Mouse (Mus musculus): ENCODE results near the gene Eepd1. TPM values are rescaled to one million over a fixed set of nuclear protein-coding genes. Genes with fewer than 3 reads are reported as not detected.

Eepd1 gene
- polyA plus RNA-seq, 1 experiment from 2014 or later = 9.2 TPM

GRCm38 (mm10) chr9:25531627-25532026, 50.3 kb downstream of the Eepd1 start:
- H3K27me3 ChIP-seq (ENCODE audit: control insufficient read depth, insufficient read depth, low read length) = no peaks in the 10 kb centered on the region
- H3K9ac ChIP-seq (ENCODE audit: low read length) = no peak overlapping the region
- H3K4me2 ChIP-seq (ENCODE audit: low read depth, low read length, severe bottlenecking) = no peak overlapping the region
- H3K9me3 ChIP-seq (ENCODE audit: control insufficient read depth, low read length) = no peaks in the 10 kb centered on the region
- H3K4me3 ChIP-seq (ENCODE audit: low read depth, low read length) = no peak overlapping the region
- 0 out of 2 replicates have a peak, but pooled peaks cover 2% of the 10 kb centered on the region for H3K4me1 ChIP-seq (replicated peaks; ENCODE audit: control insufficient read depth, insufficient read depth, low read length)
- H3K36me3 ChIP-seq (ENCODE audit: control insufficient read depth, insufficient read depth, low read length) = no peaks in the 10 kb centered on the region
- H3K27ac ChIP-seq (ENCODE audit: low read depth, low read length) = no peak overlapping the region
- ATAC-seq (replicated peaks; ENCODE audit: low FRiP score) = no peak
- WGBS = 51% methylated on average over 1 of the region's 1 CpGs
- no peak for DNase-seq (ENCODE audit: low spot score)

GRCm38 (mm10) chr9:25532105-25532504, 50.8 kb downstream of the Eepd1 start:
- no peaks in the 10 kb centered on the region for H3K36me3 ChIP-seq (ENCODE audit: control insufficient read depth, insufficient read depth, low read length)
- no peaks in the 10 kb centered on the region for H3K9me3 ChIP-seq (ENCODE audit: control insufficient read depth, low read length)
- H3K27ac ChIP-seq (ENCODE audit: low read depth, low read length) = no peak overlapping the region
- no peak overlapping the region for H3K4me3 ChIP-seq (ENCODE audit: low read depth, low read length)
- 75% methylated on average over 3 of the region's 3 CpGs for WGBS
- no peaks in the 10 kb centered on the region for H3K27me3 ChIP-seq (ENCODE audit: control insufficient read depth, insufficient read depth, low read length)
- no peak for ATAC-seq (replicated peaks; ENCODE audit: low FRiP score)
- no peak for DNase-seq (ENCODE audit: low spot score)
- H3K4me2 ChIP-seq (ENCODE audit: low read depth, low read length, severe bottlenecking) = no peak overlapping the region
- 0 out of 2 replicates have a peak, but pooled peaks cover 2% of the 10 kb centered on the region for H3K4me1 ChIP-seq (replicated peaks; ENCODE audit: control insufficient read depth, insufficient read depth, low read length)
- no peak overlapping the region for H3K9ac ChIP-seq (ENCODE audit: low read length)

DNA sequence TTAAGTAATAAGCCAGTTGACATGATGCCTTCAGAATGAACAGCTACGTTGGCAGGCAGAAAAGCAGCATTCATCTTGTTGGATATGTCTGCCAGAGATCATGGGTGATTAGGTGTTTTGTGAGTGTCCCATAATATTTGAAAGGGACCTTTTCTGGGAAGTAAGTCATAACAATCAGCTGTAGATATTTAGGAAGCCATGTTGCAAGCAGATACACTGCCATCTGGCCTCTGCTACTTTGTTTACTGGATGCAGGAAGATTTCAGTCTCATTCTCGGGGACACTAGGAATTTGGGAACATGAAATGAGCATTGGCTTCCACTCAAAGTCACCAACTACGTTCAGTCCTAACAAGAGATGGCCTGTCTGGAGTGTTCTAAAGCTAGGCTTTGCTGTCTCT, 54.1 kb downstream of the Eepd1 start:
- H3K4me1 ChIP-seq (replicated peaks; ENCODE audit: control insufficient read depth, insufficient read depth, low read length) = 0 out of 2 replicates have a peak, but pooled peaks cover 2% of the 10 kb centered on the region
- no peaks in the 10 kb centered on the region for H3K36me3 ChIP-seq (ENCODE audit: control insufficient read depth, insufficient read depth, low read length)
- 76% methylated on average over 3 of the region's 3 CpGs for WGBS
- no peaks in the 10 kb centered on the region for H3K9me3 ChIP-seq (ENCODE audit: control insufficient read depth, low read length)
- ATAC-seq (replicated peaks; ENCODE audit: low FRiP score) (no peak), DNase-seq (ENCODE audit: low spot score) (no peak)
- no peak overlapping the region for H3K27ac ChIP-seq (ENCODE audit: low read depth, low read length)
- no peak overlapping the region for H3K9ac ChIP-seq (ENCODE audit: low read length)
- H3K27me3 ChIP-seq (ENCODE audit: control insufficient read depth, insufficient read depth, low read length) = no peaks in the 10 kb centered on the region
- no peak overlapping the region for H3K4me3 ChIP-seq (ENCODE audit: low read depth, low read length)
- H3K4me2 ChIP-seq (ENCODE audit: low read depth, low read length, severe bottlenecking) = no peak overlapping the region

DNA sequence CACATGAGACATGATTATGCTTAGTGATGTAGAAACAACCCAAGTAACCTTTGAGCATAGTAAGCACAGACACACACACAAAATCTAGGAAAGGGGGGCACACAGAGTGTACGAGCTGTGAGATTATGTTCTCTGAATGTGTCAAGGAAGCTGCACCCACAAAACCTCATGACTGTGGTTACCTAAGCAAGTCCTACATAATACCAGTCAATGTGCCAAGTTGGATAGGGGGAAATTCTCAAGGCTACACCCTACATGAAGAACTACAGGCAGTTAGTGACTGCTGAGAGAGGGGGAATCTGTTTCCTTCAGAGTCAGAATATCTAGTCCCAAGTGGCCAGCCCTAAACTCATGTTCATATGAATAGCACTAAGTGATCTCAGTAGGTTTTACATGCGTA, 58.1 kb downstream of the Eepd1 start:
- no peak overlapping the region for H3K27ac ChIP-seq (ENCODE audit: low read depth, low read length)
- H3K27me3 ChIP-seq (ENCODE audit: control insufficient read depth, insufficient read depth, low read length) = no peaks in the 10 kb centered on the region
- H3K36me3 ChIP-seq (ENCODE audit: control insufficient read depth, insufficient read depth, low read length) = no peaks in the 10 kb centered on the region
- H3K9ac ChIP-seq (ENCODE audit: low read length) = no peak overlapping the region
- no peak overlapping the region for H3K4me2 ChIP-seq (ENCODE audit: low read depth, low read length, severe bottlenecking)
- no peak for ATAC-seq (replicated peaks; ENCODE audit: low FRiP score)
- 88% methylated on average over 2 of the region's 2 CpGs for WGBS
- H3K9me3 ChIP-seq (ENCODE audit: control insufficient read depth, low read length) = no peaks in the 10 kb centered on the region
- no peak for DNase-seq (ENCODE audit: low spot score)
- H3K4me1 ChIP-seq (replicated peaks; ENCODE audit: control insufficient read depth, insufficient read depth, low read length) = no peaks in the 10 kb centered on the region
- H3K4me3 ChIP-seq (ENCODE audit: low read depth, low read length) = no peak overlapping the region

GRCm38 (mm10) chr9:25541355-25541754, 60.0 kb downstream of the Eepd1 start:
- no peaks in the 10 kb centered on the region for H3K27me3 ChIP-seq (ENCODE audit: control insufficient read depth, insufficient read depth, low read length)
- ATAC-seq (replicated peaks; ENCODE audit: low FRiP score) (no peak), DNase-seq (ENCODE audit: low spot score) (no peak)
- 84% methylated on average over 4 of the region's 4 CpGs for WGBS
- no peak overlapping the region for H3K27ac ChIP-seq (ENCODE audit: low read depth, low read length)
- H3K9me3 ChIP-seq (ENCODE audit: control insufficient read depth, low read length) = no peaks in the 10 kb centered on the region
- no peaks in the 10 kb centered on the region for H3K4me1 ChIP-seq (replicated peaks; ENCODE audit: control insufficient read depth, insufficient read depth, low read length)
- H3K4me3 ChIP-seq (ENCODE audit: low read depth, low read length) = no peak overlapping the region
- H3K9ac ChIP-seq (ENCODE audit: low read length) = no peak overlapping the region
- H3K4me2 ChIP-seq (ENCODE audit: low read depth, low read length, severe bottlenecking) = no peak overlapping the region
- no peaks in the 10 kb centered on the region for H3K36me3 ChIP-seq (ENCODE audit: control insufficient read depth, insufficient read depth, low read length)

- DNase-seq (ENCODE audit: low spot score) (no peak), ATAC-seq (replicated peaks; ENCODE audit: low FRiP score) (no peak)
These were observed 63.9 kb downstream of the Eepd1 start for GRCm38 (mm10) chr9:25545212-25545611.

DNA sequence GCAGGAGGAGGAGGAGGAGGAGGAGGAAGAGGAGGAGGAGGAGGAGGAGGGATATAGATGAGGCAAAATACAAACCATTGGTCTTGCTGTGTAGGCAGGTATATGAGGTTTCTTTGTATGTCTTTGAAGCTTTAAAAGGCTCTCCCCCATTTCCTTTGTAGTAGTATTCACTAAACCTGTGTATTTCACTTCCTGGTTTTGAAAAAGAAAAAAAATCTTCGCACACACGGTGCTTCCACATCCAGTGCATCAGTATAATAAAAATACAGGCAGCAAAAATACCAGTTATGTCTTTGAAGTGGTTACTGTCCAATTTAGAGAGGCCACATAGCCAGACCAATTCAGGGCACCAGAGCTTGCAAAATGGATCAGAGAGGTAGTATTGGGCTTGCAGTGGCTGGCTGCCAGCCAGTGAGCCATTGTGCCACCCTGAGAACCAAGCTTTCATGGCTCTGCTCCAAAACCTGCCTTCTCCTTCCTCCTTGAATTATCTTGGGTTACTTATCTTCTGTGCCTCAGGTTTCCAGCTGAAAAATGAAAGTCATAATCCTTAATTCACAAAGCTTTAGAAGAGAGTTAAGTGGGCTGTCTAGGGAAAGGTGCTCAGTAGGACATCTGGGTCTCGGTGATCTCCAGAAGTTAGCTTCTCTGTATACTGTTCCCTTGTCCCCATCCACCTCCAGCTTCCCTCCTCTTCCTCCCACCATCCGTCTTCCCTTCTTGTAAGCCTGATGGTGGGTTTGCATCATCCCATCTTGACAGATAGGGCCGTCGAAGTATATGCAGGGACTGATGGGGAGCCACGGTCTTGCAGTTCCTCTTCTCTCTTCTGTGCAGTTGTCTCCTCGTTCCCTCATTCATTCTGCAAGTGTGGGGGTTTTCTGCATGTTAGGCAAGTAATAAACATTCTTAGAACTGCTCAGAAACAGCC, 68.0 kb downstream of the Eepd1 start:
- DNase-seq (ENCODE audit: low spot score) = no peak
- no peak for ATAC-seq (replicated peaks; ENCODE audit: low FRiP score)
- 88% methylated on average over 8 of the region's 8 CpGs for WGBS

More at GRCm38 (mm10) chr9:25545212-25545611, 63.9 kb downstream of the Eepd1 start:
- Histone ChIP-seq H3K27ac (ENCODE audit: low read depth, low read length) (no peak overlapping the region), H3K9ac (ENCODE audit: low read length) (no peak overlapping the region), H3K27me3 (ENCODE audit: control insufficient read depth, insufficient read depth, low read length) (no peaks in the 10 kb centered on the region), H3K9me3 (ENCODE audit: control insufficient read depth, low read length) (no peaks in the 10 kb centered on the region), H3K4me2 (ENCODE audit: low read depth, low read length, severe bottlenecking) (no peak overlapping the region), H3K36me3 (ENCODE audit: control insufficient read depth, insufficient read depth, low read length) (no peaks in the 10 kb centered on the region), H3K4me3 (ENCODE audit: low read depth, low read length) (no peak overlapping the region), H3K4me1 (replicated peaks; ENCODE audit: control insufficient read depth, insufficient read depth, low read length) (no peaks in the 10 kb centered on the region)
- whole genome bisulfite sequencing = 88% methylated on average over 2 of the region's 2 CpGs

GRCm38 (mm10) chr9:25550196-25550595, 68.8 kb downstream of the Eepd1 start:
- no peak for ATAC-seq (replicated peaks; ENCODE audit: low FRiP score)
- Histone ChIP-seq H3K9ac (ENCODE audit: low read length) (no peak overlapping the region), H3K27me3 (ENCODE audit: control insufficient read depth, insufficient read depth, low read length) (no peaks in the 10 kb centered on the region), H3K9me3 (ENCODE audit: control insufficient read depth, low read length) (no peaks in the 10 kb centered on the region), H3K27ac (ENCODE audit: low read depth, low read length) (no peak overlapping the region), H3K4me1 (replicated peaks; ENCODE audit: control insufficient read depth, insufficient read depth, low read length) (no peaks in the 10 kb centered on the region), H3K36me3 (ENCODE audit: control insufficient read depth, insufficient read depth, low read length) (no peaks in the 10 kb centered on the region), H3K4me3 (ENCODE audit: low read depth, low read length) (no peak overlapping the region), H3K4me2 (ENCODE audit: low read depth, low read length, severe bottlenecking) (no peak overlapping the region)
- 83% methylated on average over 7 of the region's 7 CpGs for WGBS
- no peak for DNase-seq (ENCODE audit: low spot score)

More for the DNA sequence above, 68.0 kb downstream of the Eepd1 start:
- H3K4me3 ChIP-seq (ENCODE audit: low read depth, low read length) = no peak overlapping the region
- H3K27me3 ChIP-seq (ENCODE audit: control insufficient read depth, insufficient read depth, low read length) = no peaks in the 10 kb centered on the region
- H3K27ac ChIP-seq (ENCODE audit: low read depth, low read length) = no peak overlapping the region
- H3K36me3 ChIP-seq (ENCODE audit: control insufficient read depth, insufficient read depth, low read length) = no peaks in the 10 kb centered on the region
- H3K9me3 ChIP-seq (ENCODE audit: control insufficient read depth, low read length) = no peaks in the 10 kb centered on the region
- no peaks in the 10 kb centered on the region for H3K4me1 ChIP-seq (replicated peaks; ENCODE audit: control insufficient read depth, insufficient read depth, low read length)
- H3K4me2 ChIP-seq (ENCODE audit: low read depth, low read length, severe bottlenecking) = no peak overlapping the region
- H3K9ac ChIP-seq (ENCODE audit: low read length) = no peak overlapping the region

- no peak for ATAC-seq (replicated peaks; ENCODE audit: low FRiP score)
- Histone ChIP-seq H3K4me3 (ENCODE audit: low read depth, low read length) (no peak overlapping the region), H3K4me1 (replicated peaks; ENCODE audit: control insufficient read depth, insufficient read depth, low read length) (no peaks in the 10 kb centered on the region), H3K9ac (ENCODE audit: low read length) (no peak overlapping the region), H3K9me3 (ENCODE audit: control insufficient read depth, low read length) (no peaks in the 10 kb centered on the region), H3K4me2 (ENCODE audit: low read depth, low read length, severe bottlenecking) (no peak overlapping the region), H3K27me3 (ENCODE audit: control insufficient read depth, insufficient read depth, low read length) (no peaks in the 10 kb centered on the region), H3K27ac (ENCODE audit: low read depth, low read length) (no peak overlapping the region), H3K36me3 (ENCODE audit: control insufficient read depth, insufficient read depth, low read length) (no peaks in the 10 kb centered on the region)
- WGBS = 72% methylated on average over 2 of the region's 2 CpGs
- DNase-seq (ENCODE audit: low spot score) = no peak
These were observed 71.2 kb downstream of the Eepd1 start for GRCm38 (mm10) chr9:25552532-25552931.
